Mouse (Mus musculus) frontal cortex, adult (tissue): ENCODE measurements at regions not wholly inside any gene's neighbourhood (a gene's known extent, or its start where the extent isn't known, plus 50 kb on each side); places are given as distances from the start of the nearest gene placed in this dataset.
A peak's percentile ranks its signal among the peaks of the same experiment; 100 is the strongest.

Experiments
- ATAC-seq: cut with Nextera tagmentation; 2 replicates; pipeline ENCODE4 v1.9.2; 2017; ENCODE audit warnings: mild to moderate bottlenecking, moderate library complexity, mixed read lengths; ENCODE audit not compliant: low TSS enrichment

- no peak for ATAC-seq
Observed at GRCm38 (mm10) chr6:4398599-4398980, 106.0 kb upstream of the Col1a2 start.

- peak; percentile 70 for ATAC-seq
Observed at GRCm38 (mm10) chr6:4405301-4405700, 99.3 kb upstream of the Col1a2 start.

- ATAC-seq, result peak; percentile 82
Observed at GRCm38 (mm10) chr6:4407748-4408147, 96.9 kb upstream of the Col1a2 start.

- no peak for ATAC-seq
Observed at GRCm38 (mm10) chr6:4413201-4413600, 91.4 kb upstream of the Col1a2 start.

GRCm38 (mm10) chr6:4414166-4414565 is 90.4 kb upstream of the Col1a2 start:
- peak; percentile 67 for ATAC-seq

- no peak for ATAC-seq
Observed at GRCm38 (mm10) chr6:4415206-4415605, 89.4 kb upstream of the Col1a2 start.

- ATAC-seq, result peak; percentile 92
Observed at GRCm38 (mm10) chr6:4417247-4417709, 87.3 kb upstream of the Col1a2 start.

- ATAC-seq, result no peak
Observed at GRCm38 (mm10) chr6:4418376-4418775, 86.2 kb upstream of the Col1a2 start.

GRCm38 (mm10) chr6:4418941-4419351 is 85.7 kb upstream of the Col1a2 start:
- ATAC-seq, result peak; percentile 57; the same call in 1 of the 2 replicates

- ATAC-seq, result no peak
Observed at GRCm38 (mm10) chr6:4421466-4421865, 83.1 kb upstream of the Col1a2 start.

- ATAC-seq, result peak; percentile 85
Observed at GRCm38 (mm10) chr6:4427122-4427521, 77.5 kb upstream of the Col1a2 start.

- 0 out of 2 replicates have a peak, but pooled peaks have one; percentile 38 for ATAC-seq
Observed at GRCm38 (mm10) chr6:4430704-4431310, 73.8 kb upstream of the Col1a2 start.

- no peak for ATAC-seq
Observed at GRCm38 (mm10) chr6:4432192-4432591, 72.4 kb upstream of the Col1a2 start.

- no peak for ATAC-seq
Observed at GRCm38 (mm10) chr6:4436439-4436838, 68.2 kb upstream of the Col1a2 start.

- no peak for ATAC-seq
Observed at GRCm38 (mm10) chr6:4436874-4437273, 67.7 kb upstream of the Col1a2 start.

GRCm38 (mm10) chr6:4441618-4442167 is 62.9 kb upstream of the Col1a2 start:
- ATAC-seq, result no peak

- no peak for ATAC-seq
Observed at GRCm38 (mm10) chr6:4445906-4446305, 58.7 kb upstream of the Col1a2 start.

GRCm38 (mm10) chr6:4451227-4451626 is 53.4 kb upstream of the Col1a2 start:
- no peak for ATAC-seq
